Mouse (Mus musculus) urinary bladder, postnatal 10 days (tissue): ENCODE measurements around the gene Stoml1.

Source experiments
- DNase-seq: peaks from one replicate; pipeline ENCODE4 v3.0.0; 2022; ENCODE audit warnings: low spot score

The Stoml1 gene

GRCm38 (mm10) chr9:58272068-58272541 is 19.1 kb downstream of the Stoml1 start:
- DNase-seq: no peak

DNA sequence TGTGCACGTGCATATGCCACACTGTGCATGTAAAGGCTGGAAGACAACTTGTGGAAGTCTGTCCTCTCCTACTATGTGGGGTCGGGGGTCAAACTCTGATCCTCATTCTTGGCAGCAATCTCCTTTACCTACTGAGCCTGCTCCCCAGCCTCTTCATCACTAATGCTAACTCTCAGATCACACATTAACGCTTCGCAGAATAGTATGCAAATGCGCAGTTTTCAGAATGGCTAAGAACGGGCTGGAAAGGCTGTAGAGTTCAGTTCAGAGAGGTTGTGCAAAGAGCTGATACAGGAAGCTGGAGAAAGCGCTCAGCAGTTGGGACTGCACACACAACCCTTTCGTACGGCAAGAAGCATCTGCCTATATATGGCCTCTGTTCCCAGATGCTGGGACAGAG is 19.9 kb downstream of the Stoml1 start:
- no peak for DNase-seq

- DNase-seq: no peak
These were observed 21.2 kb downstream of the Stoml1 start for GRCm38 (mm10) chr9:58274101-58274604.

DNA sequence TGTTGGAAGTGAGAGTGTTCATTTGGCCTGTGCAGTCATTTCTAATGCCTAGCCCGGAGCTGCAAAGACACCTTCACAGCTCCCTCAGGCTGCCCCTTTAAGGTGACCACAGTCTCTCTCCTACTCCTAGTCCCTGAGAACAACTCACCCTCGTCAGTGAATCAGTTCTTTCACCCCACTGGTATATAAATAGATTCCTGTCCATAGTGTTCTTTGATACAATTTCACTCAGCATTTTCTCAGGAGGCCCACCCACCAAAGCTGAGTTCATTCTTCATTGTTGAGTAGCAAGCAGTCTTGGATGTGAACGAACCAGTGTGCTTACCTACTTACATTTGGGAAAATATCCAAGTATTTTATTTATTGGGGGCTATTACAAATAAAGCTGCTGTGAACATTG is 21.7 kb downstream of the Stoml1 start:
- DNase-seq: no peak

DNA sequence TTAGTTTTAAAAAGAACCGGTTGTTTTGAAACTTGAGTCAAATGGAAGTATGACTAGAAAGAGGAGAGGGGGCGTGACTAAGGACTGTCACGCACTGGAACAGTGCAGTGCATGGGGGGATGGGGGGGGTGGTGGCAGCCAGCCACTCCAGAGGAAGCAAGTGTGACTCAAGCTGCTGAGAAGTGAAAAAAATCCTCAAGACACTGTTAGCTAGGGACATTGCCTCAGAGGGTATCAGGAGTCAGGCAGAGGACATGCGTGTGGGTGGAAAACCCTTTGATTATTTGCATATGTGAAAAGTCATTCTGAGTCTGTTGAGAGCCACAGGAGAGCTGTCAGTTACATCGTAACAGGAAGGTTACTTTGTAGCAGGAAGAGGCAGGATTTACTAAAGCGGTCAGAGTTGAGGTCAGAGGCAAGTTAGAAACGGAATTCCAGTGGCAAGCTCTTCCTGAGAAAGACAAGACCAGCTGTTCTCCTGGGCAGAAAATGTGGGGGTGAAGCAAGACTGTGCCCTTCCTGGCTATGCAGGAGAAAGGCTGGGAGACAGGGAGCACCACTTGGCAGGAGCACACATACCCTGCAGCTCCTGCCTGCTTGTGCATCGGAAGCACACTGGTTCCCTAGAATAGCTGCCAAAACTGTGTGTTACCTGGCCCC is 22.3 kb downstream of the Stoml1 start:
- no peak for DNase-seq

DNA sequence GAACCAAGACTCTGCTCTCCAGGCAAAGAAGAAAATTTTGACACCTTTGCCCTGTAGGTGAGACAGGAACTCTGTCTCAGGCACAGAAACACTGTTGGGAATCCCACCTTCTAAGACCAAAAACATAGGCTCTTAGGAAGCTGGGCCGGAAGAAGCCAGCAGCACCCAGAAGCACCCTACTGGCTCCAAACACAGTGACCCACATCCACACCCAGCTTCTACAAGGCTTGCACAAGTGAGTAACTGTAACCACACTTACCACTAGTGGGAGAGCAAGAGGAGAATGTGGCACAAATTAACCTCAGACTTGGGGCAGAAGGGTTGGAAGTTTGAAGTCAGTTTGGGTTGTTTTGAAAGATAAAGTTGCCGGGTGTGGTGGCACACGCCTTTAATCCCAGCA is 22.8 kb downstream of the Stoml1 start:
- DNase-seq: no peak

GRCm38 (mm10) chr9:58276346-58276745 is 23.4 kb downstream of the Stoml1 start:
- no peak for DNase-seq

DNA sequence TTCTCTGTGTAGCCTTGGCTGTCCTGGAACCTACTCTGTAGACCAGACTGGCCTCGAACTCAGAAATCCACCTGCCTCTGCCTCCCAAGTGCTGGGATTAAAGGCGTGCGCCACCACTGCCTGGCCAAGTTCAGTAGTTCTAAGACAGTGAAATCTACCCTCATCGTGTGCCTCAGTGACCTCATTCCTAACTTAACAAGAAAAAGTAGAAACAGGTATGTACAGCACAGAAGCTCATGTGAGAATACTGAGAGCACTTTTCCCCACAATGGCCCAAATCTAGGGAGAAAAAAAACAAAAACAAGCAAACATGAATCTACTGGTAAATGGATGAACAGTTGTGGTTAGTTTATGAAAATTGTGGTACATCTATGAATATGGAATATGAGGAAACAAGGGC is 25.3 kb downstream of the Stoml1 start:
- DNase-seq: no peak

- DNase-seq: no peak
These were observed 26.1 kb downstream of the Stoml1 start for GRCm38 (mm10) chr9:58278821-58279723.

GRCm38 (mm10) chr9:58279780-58280179 is 26.8 kb downstream of the Stoml1 start:
- DNase-seq: no peak

DNA sequence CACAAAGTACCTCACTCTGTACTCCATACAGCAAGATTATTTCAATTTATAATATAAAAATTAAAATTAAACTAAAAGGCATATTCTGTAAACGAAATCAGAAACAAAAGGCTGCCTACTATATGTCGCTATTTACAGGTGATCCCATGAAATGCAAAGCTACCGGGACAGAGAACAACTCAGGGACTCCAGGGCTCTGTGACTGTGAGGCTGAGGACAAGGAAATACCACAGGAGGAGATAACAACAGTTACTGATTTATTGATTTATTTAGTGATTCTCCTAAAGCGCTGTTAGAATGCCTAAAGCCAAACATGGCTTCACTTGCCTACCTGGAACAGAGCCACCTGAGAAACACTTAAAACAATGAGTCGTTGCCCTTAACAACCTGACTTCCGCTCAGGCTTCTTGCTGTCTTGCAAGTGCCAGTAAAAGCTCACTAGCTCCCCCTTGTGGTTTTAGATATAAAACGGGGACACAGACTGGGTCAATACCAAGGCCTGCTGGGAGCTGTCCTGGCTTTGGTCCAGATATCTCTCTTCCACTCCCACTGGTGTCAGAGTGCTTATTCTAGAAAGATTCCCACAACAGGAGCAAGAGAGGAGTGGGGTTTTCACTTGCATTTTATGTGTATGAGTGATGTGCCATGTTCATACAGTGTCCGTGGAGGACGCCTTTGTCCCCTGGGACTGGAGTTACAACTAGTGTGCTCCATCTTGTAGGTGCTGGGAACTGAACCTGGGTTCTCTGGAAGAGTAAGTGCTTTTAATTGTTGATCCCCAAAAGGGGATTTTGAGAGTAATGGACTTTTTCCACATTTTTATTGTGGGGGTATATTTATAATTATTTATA is 27.5 kb downstream of the Stoml1 start:
- DNase-seq: no peak

- DNase-seq: no peak
These were observed 28.6 kb downstream of the Stoml1 start for GRCm38 (mm10) chr9:58281597-58281996.

- no peak for DNase-seq
These were observed 30.5 kb downstream of the Stoml1 start for GRCm38 (mm10) chr9:58283431-58283830.

GRCm38 (mm10) chr9:58289090-58289489 is 36.1 kb downstream of the Stoml1 start:
- DNase-seq: no peak

GRCm38 (mm10) chr9:58289901-58290300 is 36.9 kb downstream of the Stoml1 start:
- no peak for DNase-seq

DNA sequence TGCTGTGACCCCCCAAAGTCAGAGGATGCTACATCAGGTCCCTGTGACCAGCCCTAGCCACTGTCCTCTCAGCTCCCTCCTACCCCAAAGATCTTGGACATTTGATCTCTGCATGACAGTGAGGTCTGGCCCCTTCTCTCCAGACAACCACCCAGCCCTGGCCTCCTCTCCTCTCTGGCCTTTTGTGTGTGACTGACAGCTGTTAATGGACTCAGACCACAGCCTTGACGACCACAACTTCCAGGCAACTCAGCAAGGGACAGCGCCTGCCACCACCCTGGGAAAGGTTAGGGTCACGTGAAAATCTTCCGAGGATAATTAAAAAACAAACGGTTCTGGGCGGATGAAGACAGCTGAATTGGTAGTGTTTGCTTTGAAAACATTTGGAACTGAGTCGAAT is 41.6 kb downstream of the Stoml1 start:
- DNase-seq: no peak

- DNase-seq: no peak
These were observed 42.4 kb downstream of the Stoml1 start for GRCm38 (mm10) chr9:58295345-58295744.

DNA sequence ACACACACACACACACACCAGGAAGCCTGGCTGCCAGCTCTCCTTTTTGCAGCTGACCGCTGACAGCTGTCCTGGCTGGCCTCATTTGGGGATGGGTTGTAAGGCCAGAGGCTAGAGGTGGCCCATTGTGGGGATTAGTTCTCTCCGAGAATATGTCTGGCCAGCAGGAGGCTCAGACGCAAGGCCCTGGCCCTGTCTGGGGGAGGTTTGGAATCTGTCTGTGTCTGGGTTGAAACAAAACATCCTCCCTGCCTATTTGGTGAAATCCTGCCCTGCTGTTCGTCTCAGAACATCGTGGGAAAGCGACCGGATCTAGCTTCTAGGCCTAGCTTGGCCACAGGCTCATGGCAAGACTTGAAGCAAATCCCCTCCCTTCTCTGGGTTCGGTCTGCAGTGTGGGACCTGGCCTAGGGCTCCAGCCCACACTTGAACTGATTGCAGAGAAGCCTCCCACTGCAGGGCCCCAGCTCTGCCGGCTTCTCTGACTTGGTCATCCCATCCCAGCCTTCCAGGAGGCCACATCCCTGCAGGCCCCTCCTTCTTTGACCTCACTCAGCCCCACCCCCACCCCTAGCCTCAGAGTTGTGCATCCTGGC is 42.9 kb downstream of the Stoml1 start:
- DNase-seq: no peak

- no peak for DNase-seq
These were observed 44.1 kb downstream of the Stoml1 start for GRCm38 (mm10) chr9:58297065-58297464.

DNA sequence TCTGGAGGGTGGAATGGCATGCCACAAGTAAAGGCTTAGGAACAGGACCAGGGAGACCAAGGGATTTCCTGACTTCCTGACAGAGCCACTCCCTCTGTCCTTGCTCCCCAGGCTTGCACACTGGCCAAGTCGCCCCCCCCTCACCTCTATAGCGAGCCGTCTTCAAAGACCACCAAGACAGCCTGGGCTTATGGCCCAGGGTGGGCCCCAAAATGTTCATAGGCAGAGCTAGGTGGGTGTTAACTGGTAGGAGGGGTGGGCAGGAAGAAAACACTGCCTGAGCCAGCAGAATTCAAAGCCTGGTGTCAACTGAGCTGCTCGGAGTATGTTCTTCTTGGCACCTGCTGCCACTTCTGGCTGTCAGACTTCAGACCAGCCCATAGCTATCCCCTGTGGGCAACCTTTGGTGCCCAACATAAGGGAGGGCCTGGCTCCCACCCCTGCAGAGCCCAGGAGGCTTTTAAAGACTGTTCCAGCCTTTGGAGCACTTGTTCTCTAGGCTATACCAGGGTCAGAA is 45.1 kb downstream of the Stoml1 start:
- DNase-seq: no peak

GRCm38 (mm10) chr9:58299356-58299799 is 46.4 kb downstream of the Stoml1 start:
- no peak for DNase-seq
